Mouse (Mus musculus) brain, embryonic 14.5 days (tissue): ENCODE measurements around the gene BC035044.

Experiments
- CTCF ChIP-seq: fragments of 200-500 bp; IDR thresholded peaks from 2 replicates; pipeline ENCODE4 v1.5.1; 2012; ENCODE audit warnings: inconsistent platforms, mild to moderate bottlenecking, moderate library complexity, borderline replicate concordance; ENCODE audit not compliant: insufficient read depth, insufficient read length; ENCODE audit errors: extremely low read depth
- POLR2A ChIP-seq: fragments of 200-500 bp; IDR thresholded peaks from 2 replicates; pipeline ENCODE4 v1.6.1; 2012; ENCODE audit warnings: mild to moderate bottlenecking, inconsistent platforms, borderline replicate concordance; ENCODE audit not compliant: poor library complexity, insufficient read depth, insufficient read length, severe bottlenecking; ENCODE audit errors: extremely low read depth

DNA sequence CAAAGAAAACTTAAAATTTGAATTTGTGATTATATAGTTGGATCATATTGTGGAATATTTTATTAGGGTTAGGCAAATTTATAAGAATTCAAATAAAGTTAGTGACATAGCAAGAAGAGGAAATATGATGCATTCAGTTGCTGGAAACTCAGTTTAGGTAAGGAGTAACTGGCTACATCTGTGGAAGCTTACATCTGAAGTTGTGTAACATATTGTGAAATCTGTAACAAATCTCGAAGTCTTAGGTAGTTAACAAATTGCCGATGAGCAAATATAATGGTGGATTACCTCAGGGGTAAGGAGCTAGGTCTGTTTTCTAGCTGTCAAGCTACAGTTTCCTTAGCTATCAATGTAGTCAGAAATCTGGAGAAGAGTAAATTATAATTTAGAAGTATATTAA lies 26.4 kb upstream of the BC035044 start:
- TF ChIP-seq CTCF (no peak), POLR2A (no peak)
